Mouse (Mus musculus): ENCODE results near the gene Treml2.

GRCm38 (mm10) chr17:48279002-48279401 lies 20.3 kb upstream of the Treml2 start:
- TF ChIP-seq CTCF (IDR thresholded peaks at IDR 0.05; ENCODE audit: low read depth) (no peak), EP300 (IDR thresholded peaks at IDR 0.05; ENCODE audit: low read depth) (no peak)
